Mouse (Mus musculus) heart, postnatal 25 days (tissue): Measurements from ENCODE around the gene Igsf21. TPM values are rescaled to one million over a fixed set of nuclear protein-coding genes. Genes with fewer than 3 reads are reported as not detected.

Source experiments
- DNase-seq: peaks from one replicate; pipeline ENCODE4 v3.0.0; 2022; ENCODE audit warnings: low spot score
- intact Hi-C: fragments of 180-260 bp; cut with DNase I; formaldehyde crosslinking; loops from one replicate; pipeline ENCODE4 v1.15.1; 2025
- total RNA-seq, 2 experiments: library from RNA; stranded (reverse); gene quantifications; 2 replicates each; pipeline ENCODE4 v1.2.3; 2021

Igsf21 gene
- total RNA-seq, 2 experiments from 2014 or later = 0.21 to 0.25 TPM

GRCm38 (mm10) chr4:140153101-140153500, 93.5 kb downstream of the Igsf21 start:
- intact Hi-C loops = loop anchor here (10.0 kb wide), 1 partner anchor 278 kb away; no protein-coding TSS in a partner anchor
- DNase-seq = no peak

DNA sequence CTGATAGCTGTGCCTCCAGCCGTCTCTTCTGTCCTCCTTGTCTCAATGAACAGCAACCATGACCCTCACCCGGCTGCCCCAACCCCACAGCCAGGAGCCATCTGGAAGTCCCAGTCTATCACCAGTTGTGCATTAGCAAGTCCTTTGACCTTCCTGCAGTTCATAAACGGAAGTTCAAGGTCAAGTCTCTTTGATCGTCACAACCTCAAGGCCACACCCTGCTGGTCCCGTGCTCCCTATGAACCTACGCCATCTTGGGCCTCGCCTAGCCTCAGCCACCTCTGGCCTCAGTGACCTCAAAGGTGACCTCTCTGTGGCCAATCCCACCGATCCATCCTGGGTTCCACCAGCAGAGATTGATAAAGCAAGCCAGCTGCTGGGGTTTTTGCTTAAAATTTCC, 96.9 kb downstream of the Igsf21 start:
- intact Hi-C loops = loop anchor here (10.0 kb wide), 1 partner anchor 275 kb away; no protein-coding TSS in a partner anchor
- no peak for DNase-seq

DNA sequence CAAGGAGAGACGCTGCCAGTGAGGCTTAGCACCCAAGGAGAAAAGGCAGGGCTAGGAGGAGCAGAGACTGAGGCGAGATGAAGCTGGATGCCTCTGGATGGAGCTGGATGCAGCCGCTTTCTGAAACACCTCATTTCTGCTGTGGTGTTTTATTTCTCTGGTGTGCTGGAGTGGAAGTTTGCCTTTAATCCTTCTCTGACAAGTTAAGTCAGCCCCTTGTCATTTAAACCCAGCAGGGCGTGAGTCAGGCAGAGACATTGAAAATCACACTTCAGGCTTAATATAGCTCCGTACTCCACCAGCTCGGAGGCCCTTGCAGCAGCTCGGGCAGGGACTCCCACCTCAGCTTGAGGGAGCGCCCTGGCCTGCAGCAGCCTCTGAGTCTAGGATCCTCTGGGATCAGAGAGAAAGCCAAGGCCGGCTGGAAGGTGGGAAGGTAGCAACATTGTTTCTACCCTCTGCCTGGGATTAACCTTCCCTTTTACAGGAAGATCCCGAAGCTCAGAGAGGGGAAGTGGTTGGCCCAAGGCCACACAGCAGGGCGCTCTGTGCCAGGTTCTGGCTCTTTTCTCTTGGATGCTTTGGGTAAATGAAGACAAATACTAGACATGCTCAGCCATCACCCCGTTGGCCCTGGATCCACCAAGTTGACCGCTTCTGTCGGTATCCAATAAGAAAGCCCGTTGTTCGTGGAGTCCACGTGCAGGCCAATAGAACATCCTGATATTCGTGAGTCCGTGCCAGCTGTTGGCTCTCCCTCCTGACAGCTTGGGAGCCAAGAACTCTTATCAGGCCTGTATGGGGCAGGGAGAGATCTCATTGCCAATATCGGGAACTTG, 98.5 kb downstream of the Igsf21 start:
- no peak for DNase-seq
- intact Hi-C loops = no loop called here

GRCm38 (mm10) chr4:140147079-140147840, 99.3 kb downstream of the Igsf21 start:
- DNase-seq = no peak
- intact Hi-C loops = no loop called here

DNA sequence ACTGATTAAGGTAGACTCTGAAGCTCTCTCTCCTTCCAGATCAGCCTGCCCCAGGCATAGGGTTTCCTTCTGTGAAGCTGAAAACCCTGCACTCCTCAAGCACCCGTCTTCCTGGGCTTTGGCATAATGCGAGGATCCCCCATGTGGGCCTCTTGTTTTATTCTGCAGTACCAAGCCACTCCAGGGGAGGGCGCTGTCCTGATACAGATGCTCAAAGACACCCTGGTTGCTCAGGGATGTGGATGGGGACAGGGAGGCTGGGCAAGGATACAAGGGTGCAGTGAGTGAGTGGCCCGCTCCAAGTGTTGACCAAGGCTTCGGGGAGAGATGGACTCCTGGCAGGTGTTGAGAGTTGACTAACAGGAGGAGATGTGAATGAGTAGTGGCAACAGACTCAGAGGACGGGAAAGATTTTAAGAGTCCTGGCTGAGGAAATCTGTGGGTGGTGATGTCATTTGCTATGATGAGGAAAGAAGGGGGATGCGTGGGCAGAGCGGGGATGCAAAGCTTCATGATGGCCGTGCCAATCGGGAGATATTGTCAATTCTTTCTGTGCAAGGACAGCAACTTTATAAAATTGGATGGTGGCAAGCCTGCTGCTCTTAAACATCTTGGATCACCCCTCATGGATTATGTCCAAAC, 102.6 kb downstream of the Igsf21 start:
- DNase-seq = no peak
- intact Hi-C loops = no loop called here

DNA sequence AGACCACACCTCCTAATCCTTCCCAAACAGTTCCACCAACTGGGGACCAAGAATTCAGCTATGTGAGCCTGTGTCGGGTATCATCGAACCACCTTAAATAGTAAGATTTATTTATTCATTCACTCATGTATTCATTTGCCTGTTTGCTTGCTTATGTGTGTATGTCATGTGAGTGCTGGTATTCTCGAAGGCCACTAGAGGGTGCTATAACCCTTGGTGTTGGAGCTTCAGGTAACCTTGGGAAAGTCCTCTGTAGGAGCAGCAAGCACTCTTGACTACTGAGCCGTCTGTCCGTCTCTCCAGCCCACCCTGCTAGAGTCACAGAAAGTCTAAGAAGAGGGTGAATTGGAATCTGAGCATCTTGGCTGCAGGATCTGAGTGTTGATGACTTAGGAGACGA, 103.4 kb downstream of the Igsf21 start:
- no peak for DNase-seq
- intact Hi-C loops = no loop called here

- DNase-seq = no peak
- intact Hi-C loops = no loop called here
Observed at GRCm38 (mm10) chr4:140140485-140140884, 106.1 kb downstream of the Igsf21 start.

- intact Hi-C loops = no loop called here
- no peak for DNase-seq
Observed at GRCm38 (mm10) chr4:140138846-140139245, 107.7 kb downstream of the Igsf21 start.

- no peak for DNase-seq
- intact Hi-C loops = no loop called here
Observed at GRCm38 (mm10) chr4:140131625-140132321, 114.8 kb downstream of the Igsf21 start.

GRCm38 (mm10) chr4:140131201-140131600, 115.4 kb downstream of the Igsf21 start:
- no peak for DNase-seq
- intact Hi-C loops = no loop called here

GRCm38 (mm10) chr4:140129553-140130275, 116.9 kb downstream of the Igsf21 start:
- intact Hi-C loops = no loop called here
- no peak for DNase-seq

- intact Hi-C loops = no loop called here
- no peak for DNase-seq
Observed at GRCm38 (mm10) chr4:140128116-140128515, 118.5 kb downstream of the Igsf21 start.

DNA sequence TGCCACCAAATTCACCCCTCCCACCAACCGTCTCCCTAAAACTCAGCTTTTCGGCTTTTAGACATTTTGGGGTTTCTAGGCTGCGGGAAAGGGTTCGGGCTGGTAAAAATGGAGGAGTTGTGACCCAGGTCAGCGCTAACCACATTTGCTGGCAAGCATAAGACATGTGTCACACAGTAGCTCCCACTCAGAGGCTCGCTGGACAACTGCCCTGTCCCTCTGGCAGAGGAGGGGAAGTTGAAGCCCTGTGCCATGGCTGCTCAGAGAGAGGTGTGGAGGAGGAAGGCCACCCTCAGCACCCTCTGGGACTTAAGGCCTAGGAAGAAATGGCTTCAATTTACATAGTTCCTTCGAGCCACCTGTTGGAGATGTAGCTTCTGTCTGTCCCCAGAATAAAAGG, 120.8 kb downstream of the Igsf21 start:
- no peak for DNase-seq
- intact Hi-C loops = no loop called here

DNA sequence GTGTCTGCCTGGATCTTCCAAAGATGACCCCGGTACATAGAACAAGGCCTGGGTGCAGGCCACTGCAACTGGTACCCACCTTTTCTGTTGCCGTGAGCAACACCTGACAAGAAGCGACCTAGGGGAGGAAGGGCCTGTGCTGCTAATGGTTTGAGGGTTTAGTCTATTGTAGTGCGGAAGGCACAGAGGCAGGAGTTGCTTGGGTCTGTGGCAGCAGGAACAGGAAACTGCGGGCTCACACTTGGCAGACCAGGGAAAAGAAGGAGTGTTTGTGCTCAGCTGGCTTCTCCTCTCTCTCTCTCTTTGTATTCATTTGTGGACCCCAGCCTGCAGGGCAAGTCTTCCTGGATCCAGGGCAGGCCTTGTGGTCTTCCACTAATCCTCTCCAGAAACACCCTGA, 124.0 kb downstream of the Igsf21 start:
- DNase-seq = no peak
- intact Hi-C loops = no loop called here

DNA sequence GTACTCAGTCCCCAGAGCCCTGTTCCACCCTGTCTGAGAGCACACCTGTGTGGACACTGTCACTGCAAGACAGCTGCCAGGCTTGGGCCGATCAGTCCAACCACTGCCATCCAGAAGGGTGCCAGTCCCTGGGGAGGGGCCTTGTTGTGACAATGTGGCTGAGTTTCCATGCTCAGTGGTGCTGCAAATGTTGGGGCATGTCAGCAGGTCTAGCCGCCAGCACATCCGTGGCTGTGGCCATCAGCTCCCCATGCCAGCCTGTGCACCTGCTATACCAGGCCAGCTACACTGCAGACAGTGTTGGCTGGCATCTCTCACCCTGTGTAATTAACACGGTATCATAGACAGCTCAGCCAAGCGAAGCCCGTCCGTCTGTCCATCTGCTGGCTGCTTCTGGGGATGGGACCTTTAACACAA, 129.3 kb downstream of the Igsf21 start:
- no peak for DNase-seq
- intact Hi-C loops = no loop called here

DNA sequence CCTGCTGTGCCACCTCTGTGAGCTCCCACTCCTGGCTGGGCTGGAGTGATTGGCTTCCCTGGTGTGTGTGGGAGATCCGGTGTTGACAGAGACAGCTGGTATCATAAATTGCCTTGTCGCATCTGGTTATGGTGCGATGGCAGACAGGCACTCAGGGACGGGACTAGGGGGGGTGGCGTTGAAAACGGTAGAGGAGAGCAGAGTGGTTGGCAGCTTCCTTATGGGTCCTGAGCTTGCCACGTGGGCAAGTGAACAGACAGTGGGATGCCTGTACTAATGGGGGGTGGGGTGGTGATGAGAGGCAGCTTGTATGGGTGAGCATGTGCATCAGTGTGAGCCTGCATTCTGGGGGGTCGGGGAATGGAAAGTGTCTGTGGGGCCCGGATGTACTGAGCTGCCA, 130.8 kb downstream of the Igsf21 start:
- intact Hi-C loops = no loop called here
- DNase-seq = no peak

DNA sequence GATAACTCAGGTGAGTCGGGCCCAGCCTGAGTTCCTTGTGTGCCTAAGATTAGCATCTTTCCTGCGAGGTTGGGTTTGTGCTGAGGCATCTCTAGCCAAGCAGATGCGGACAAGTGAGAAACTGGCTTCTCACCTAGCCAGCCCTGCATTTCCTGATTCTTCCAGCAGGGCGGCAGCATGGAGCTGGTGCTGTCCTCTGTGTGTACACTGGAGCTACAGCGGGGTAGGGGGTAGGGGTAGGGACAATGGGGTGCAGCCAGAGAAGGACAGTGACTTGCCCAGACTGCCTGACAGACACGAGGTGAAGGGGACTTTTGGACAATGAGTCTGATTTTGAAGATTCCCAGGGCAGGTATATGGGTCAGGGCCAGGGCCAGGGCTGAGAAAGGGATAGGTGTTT, 131.5 kb downstream of the Igsf21 start:
- intact Hi-C loops = no loop called here
- DNase-seq = no peak

GRCm38 (mm10) chr4:140113690-140114475, 132.7 kb downstream of the Igsf21 start:
- intact Hi-C loops = no loop called here
- DNase-seq = no peak

DNA sequence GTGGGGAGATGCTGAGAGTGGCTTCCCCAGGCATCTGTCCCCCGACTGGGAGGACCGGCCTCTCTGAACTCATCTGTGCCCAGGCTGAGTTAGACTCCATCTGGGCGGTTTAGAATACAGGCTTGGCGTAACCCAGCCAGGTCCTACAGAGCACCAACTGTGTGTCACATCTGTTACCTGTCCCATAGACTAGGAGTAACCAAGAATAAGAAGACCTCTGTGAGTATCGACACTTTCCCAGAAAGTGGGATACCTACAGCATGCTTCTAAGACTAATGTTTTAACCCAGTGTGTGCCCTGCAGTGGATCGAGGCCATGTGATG, 137.0 kb downstream of the Igsf21 start:
- intact Hi-C loops = loop anchor here (10.0 kb wide), 1 partner anchor 235 kb away; no protein-coding TSS in a partner anchor
- no peak for DNase-seq
